Mouse (Mus musculus) neural tube, embryonic 12.5 days (tissue): Measurements from ENCODE around the gene Rabep2. TPM values are rescaled to one million over a fixed set of nuclear protein-coding genes. Genes with fewer than 3 reads are reported as not detected.
"Not testable (repeated sequence)": the region's sequence is repeated elsewhere in the genome, so short reads cannot be mapped to it uniquely, and the experiment has no call there.

Source experiments
- ATAC-seq: fragments of 200-750 bp; cut with Nextera tagmentation; 2 replicates; pipeline ENCODE4 v1.8.0; 2017; ENCODE audit warnings: low read depth, mild to moderate bottlenecking, moderate TSS enrichment, moderate library complexity; ENCODE audit not compliant: low FRiP score
- H3K27ac ChIP-seq: fragments of 300-500 bp; sonication (generic); 2 replicates; pipeline ENCODE4 v1.5.1; 2016
- H3K27me3 ChIP-seq: fragments of 300-500 bp; sonication (generic); replicated peaks from 2 replicates; pipeline ENCODE4 v1.6.1; 2016; ENCODE audit warnings: mild to moderate bottlenecking
- H3K36me3 ChIP-seq: fragments of 300-500 bp; sonication (generic); 2 replicates; pipeline ENCODE4 v1.6.1; 2016; ENCODE audit warnings: mild to moderate bottlenecking
- H3K4me1 ChIP-seq: fragments of 300-500 bp; sonication (generic); 2 replicates; pipeline ENCODE4 v1.6.1; 2016
- H3K4me2 ChIP-seq: fragments of 300-500 bp; sonication (generic); replicated peaks from 2 replicates; pipeline ENCODE4 v1.6.1; 2016; ENCODE audit warnings: mild to moderate bottlenecking
- H3K4me3 ChIP-seq: fragments of 300-500 bp; sonication (generic); 2 replicates; pipeline ENCODE4 v1.5.1; 2016
- H3K9ac ChIP-seq: fragments of 300-500 bp; sonication (generic); 2 replicates; pipeline ENCODE4 v1.6.1; 2016; ENCODE audit warnings: mild to moderate bottlenecking
- H3K9me3 ChIP-seq: fragments of 300-500 bp; sonication (generic); 2 replicates; pipeline ENCODE4 v1.6.1; 2016; ENCODE audit warnings: mild to moderate bottlenecking
- WGBS: fragments of 180-500 bp; shearing (Covaris S2); methylation state at CpG from one replicate; pipeline ENCODE4 v1.1.7; 2016; 5-methylcytosine and 5-hydroxymethylcytosine counted together
- polyA plus RNA-seq: library from polyadenylated mRNA; unstranded; fragments of >200 nt; fragmentation: Nextera tagmentation; extraction: Ambion mirVana; gene quantifications from 2 replicates; pipeline ENCODE4 v1.2.1, GENCODE M21; 2016

The Rabep2 gene
- 26.8 TPM in 2 replicates for polyA plus RNA-seq

DNA sequence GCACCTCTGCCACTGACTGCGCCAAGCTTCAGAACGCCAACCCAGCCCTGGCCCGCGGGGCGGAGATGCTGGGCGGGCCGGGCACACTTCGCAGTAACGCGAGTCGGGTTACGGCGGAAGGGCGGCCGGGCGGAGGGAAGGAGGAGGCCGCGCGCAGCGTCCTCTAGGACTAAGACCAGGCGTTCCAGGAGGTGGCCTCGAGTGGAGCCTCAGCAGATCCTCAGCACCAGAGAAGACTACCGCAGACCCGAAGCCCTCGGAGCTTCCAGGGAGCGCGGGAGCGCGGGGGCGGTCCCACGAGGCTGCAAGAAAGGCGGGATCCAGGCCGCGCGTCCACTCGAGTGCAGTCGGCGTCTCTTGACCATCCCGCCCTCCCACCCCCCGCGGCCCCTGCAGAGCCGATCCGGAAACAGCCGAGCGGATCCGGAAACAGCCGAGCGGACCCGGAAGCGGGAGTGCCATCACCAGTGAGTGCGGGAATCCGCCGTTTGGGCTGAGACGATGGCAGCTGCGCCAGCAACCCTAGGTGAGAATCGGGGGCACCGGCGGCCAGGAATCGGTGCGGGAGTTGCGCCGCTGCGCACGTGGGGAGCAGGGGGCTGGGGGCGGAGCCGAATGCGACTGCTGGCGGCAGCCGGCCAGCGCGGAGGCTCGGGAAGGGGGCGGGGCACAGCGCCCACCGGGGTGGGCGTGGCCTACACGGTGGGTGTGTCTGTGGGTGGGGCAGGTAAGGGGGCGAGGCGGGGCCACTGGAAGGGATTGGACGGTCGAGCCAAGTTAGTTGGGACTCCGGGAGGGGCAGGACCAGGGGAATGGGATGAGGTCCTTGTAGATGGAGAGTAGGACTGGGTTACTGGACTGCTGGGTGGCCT lies at the start of gene Rabep2:
Gene Rabep2 (plus strand): TSS at position 129 of the 872 bp plus-strand sequence.
- Histone ChIP-seq H3K9ac (peak within 1 kb of the TSS; percentile 83), H3K4me1 (peaks cover 7% of the 10 kb centered on the region), H3K4me3 (peak within 1 kb of the TSS; percentile 77), H3K27ac (peak within 1 kb of the TSS; percentile 79), H3K27me3 (no peaks in the 10 kb centered on the region), H3K4me2 (peak within 1 kb of the TSS; percentile 84), H3K9me3 (no peaks in the 10 kb centered on the region), H3K36me3 (peaks cover 3% of the 10 kb centered on the region; the same call in 1 of the 2 replicates)
- peak; percentile 95 for ATAC-seq
- under 1% methylated on average over 79 of the region's 82 CpGs for WGBS

GRCm38 (mm10) chr7:126383565-126383964 lies 45.0 kb upstream of the Rabep2 start:
- no peak overlapping the region for H3K4me2 ChIP-seq
- no peak overlapping the region for H3K9ac ChIP-seq
- no peaks in the 10 kb centered on the region for H3K4me1 ChIP-seq
- no peaks in the 10 kb centered on the region for H3K27me3 ChIP-seq
- no peaks in the 10 kb centered on the region for H3K9me3 ChIP-seq
- WGBS = 93% methylated on average over 5 of the region's 5 CpGs
- no peak overlapping the region for H3K27ac ChIP-seq
- ATAC-seq = no peak
- peaks cover 38% of the 10 kb centered on the region for H3K36me3 ChIP-seq
- H3K4me3 ChIP-seq = no peak overlapping the region

GRCm38 (mm10) chr7:126388185-126388584 lies 40.4 kb upstream of the Rabep2 start:
- no peak for ATAC-seq
- 96% methylated on average over 1 of the region's 1 CpGs for WGBS
- Histone ChIP-seq H3K4me2 (no peak overlapping the region), H3K36me3 (peaks cover 60% of the 10 kb centered on the region), H3K9ac (no peak overlapping the region), H3K27me3 (no peaks in the 10 kb centered on the region), H3K4me3 (no peak overlapping the region), H3K27ac (no peak overlapping the region), H3K9me3 (no peaks in the 10 kb centered on the region), H3K4me1 (no peaks in the 10 kb centered on the region)

DNA sequence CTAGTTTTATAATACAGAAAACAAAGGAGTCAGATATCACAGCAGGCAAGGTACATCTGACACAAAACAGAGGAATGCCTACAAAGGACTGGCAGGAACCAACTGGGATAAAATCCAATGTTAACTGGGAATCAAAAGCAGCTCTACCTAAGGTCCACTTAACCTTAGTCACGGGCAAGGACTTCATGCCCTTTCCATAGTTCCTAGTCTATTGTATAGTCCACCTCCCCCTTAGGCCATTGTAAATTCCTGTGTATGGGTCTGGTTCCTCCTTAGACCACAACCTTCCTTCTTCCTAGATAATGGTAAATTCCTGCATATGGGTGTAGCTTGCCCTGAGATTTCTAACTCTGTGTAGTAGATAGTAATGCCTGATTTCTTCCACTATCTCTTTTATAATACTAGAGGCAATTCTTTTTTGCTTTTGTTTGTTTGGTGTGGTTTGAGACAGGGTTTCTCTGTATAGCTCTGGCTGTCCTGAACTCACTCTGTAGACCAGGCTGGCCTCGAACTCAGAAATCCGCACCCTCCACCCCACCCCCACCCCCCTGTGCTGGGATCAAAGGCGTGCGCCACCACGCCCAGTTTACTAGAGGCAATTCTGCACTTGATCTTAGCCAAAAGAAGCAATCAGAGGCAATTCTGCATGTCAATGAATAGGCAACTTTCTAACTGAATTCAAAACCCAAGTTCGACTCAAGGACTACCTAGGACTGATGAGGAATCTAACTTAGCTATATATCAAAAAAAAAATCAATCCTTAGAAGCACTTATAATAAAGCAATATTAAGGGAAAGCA lies 36.3 kb upstream of the Rabep2 start:
- not testable (repeated sequence) for H3K27ac ChIP-seq, ATAC-seq, H3K4me3 ChIP-seq, H3K9me3 ChIP-seq, H3K4me2 ChIP-seq, H3K27me3 ChIP-seq, H3K9ac ChIP-seq, H3K4me1 ChIP-seq
- peaks cover 32% of the 10 kb centered on the region for H3K36me3 ChIP-seq
- WGBS = 92% methylated on average over 7 of the region's 7 CpGs

- no peak within 1 kb of the TSS for H3K27ac ChIP-seq
- ATAC-seq = peak; percentile 100
Observed at GRCm38 (mm10) chr7:126396298-126397119, 32.0 kb upstream of the Rabep2 start, which contains the start of gene Nfatc2ip. TSS of gene Nfatc2ip (minus strand) at chr7:126396737.

DNA sequence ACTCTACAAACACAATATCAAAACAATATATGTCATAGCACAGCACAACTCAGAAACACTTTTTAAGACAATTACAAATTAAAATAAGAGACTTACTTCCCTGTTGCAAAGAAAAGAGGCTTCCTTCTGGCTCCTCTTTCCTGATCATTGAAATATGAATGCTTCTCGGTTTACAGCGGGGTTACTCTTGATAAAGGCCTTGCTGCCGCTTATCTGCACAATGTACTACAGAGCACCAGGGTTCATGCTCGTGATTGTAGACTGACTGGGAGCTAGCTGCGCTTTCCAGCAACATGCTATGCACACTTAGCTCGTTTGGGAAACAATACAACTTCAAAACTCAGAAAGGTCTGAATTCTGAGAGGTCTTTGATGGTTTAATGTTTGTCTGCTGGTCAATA lies 31.3 kb upstream of the Rabep2 start:
- Histone ChIP-seq H3K36me3 (no peaks in the 10 kb centered on the region), H3K27me3 (no peaks in the 10 kb centered on the region), H3K4me3 (no peak overlapping the region), H3K9ac (no peak overlapping the region), H3K4me2 (0 out of 2 replicates have a peak overlapping the region, but pooled peaks have one; percentile 32), H3K4me1 (peaks cover 7% of the 10 kb centered on the region), H3K9me3 (no peaks in the 10 kb centered on the region), H3K27ac (no peak overlapping the region)
- WGBS = 57% methylated on average over 6 of the region's 6 CpGs
- ATAC-seq = no peak

More at GRCm38 (mm10) chr7:126396298-126397119, 32.0 kb upstream of the Rabep2 start, which contains the start of gene Nfatc2ip:
- WGBS = 0% methylated on average over 59 of the region's 59 CpGs
- Histone ChIP-seq H3K4me1 (peaks cover 7% of the 10 kb centered on the region), H3K27me3 (no peaks in the 10 kb centered on the region), H3K9ac (peak within 1 kb of the TSS; percentile 72), H3K4me2 (peak within 1 kb of the TSS; percentile 73), H3K4me3 (peak within 1 kb of the TSS; percentile 68), H3K9me3 (no peaks in the 10 kb centered on the region), H3K36me3 (0 out of 2 replicates have a peak, but pooled peaks cover 3% of the 10 kb centered on the region)

GRCm38 (mm10) chr7:126397822-126398221 lies 30.7 kb upstream of the Rabep2 start:
- no peaks in the 10 kb centered on the region for H3K9me3 ChIP-seq
- 90% methylated on average over 4 of the region's 4 CpGs for WGBS

DNA sequence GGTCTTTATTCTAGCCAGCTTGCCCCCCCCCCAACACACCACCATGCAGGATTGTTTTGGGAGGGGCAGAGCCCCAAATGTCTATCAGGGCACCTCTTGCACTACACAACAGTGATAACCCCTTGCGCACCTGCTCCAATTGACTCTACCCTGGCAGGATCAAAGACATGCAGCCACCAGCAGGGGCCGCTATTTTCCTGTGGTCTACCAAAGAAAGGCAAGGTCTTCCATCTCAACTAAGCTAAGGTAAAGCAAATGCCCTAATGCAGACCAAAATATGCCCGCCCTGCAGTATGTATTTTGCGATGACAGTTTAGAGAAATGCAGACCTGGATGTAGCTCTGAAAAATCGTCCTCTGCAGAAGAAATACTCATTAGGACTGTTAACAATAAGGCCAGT lies 29.0 kb upstream of the Rabep2 start:
- ATAC-seq = no peak
- no peak overlapping the region for H3K27ac ChIP-seq
- H3K36me3 ChIP-seq = no peaks in the 10 kb centered on the region
- no peak overlapping the region for H3K9ac ChIP-seq
- WGBS = 13% methylated on average over 5 of the region's 5 CpGs
- no peaks in the 10 kb centered on the region for H3K9me3 ChIP-seq
- H3K4me1 ChIP-seq = peaks cover 7% of the 10 kb centered on the region
- no peak overlapping the region for H3K4me3 ChIP-seq
- no peaks in the 10 kb centered on the region for H3K27me3 ChIP-seq
- no peak overlapping the region for H3K4me2 ChIP-seq

More at GRCm38 (mm10) chr7:126397822-126398221, 30.7 kb upstream of the Rabep2 start:
- H3K27ac ChIP-seq = no peak overlapping the region
- no peak overlapping the region for H3K9ac ChIP-seq
- H3K27me3 ChIP-seq = no peaks in the 10 kb centered on the region
- H3K4me3 ChIP-seq = no peak overlapping the region
- H3K4me1 ChIP-seq = peaks cover 7% of the 10 kb centered on the region
- ATAC-seq = no peak
- no peaks in the 10 kb centered on the region for H3K36me3 ChIP-seq
- H3K4me2 ChIP-seq = no peak overlapping the region

- not testable (repeated sequence) for H3K4me1 ChIP-seq, H3K27ac ChIP-seq, H3K4me2 ChIP-seq, H3K9ac ChIP-seq, ATAC-seq, H3K36me3 ChIP-seq, H3K4me3 ChIP-seq, H3K9me3 ChIP-seq, H3K27me3 ChIP-seq
- WGBS = 77% methylated on average over 8 of the region's 8 CpGs
Observed at GRCm38 (mm10) chr7:126402518-126402917, 26.0 kb upstream of the Rabep2 start.

DNA sequence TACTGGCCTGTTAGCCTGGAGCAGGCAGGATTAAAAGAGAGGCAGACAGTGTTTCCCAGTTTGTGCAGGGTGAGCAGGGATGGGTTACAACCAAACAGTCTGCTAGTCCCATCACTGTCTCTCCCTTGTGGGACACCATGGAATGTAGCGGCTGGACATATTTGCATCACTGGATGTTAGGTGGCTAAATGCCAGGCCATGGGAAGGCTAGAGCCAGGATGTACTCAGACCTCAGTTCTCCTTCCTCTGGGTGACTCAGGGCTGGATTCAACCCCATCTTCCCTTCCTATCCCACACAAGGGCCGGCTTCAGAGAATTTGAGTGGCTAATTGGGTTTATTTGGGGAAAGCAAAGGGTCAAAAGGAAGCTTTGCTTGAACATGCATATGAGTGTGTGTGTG lies 19.9 kb upstream of the Rabep2 start:
- H3K27me3 ChIP-seq = 0 out of 2 replicates have a peak, but pooled peaks cover 3% of the 10 kb centered on the region
- no peak overlapping the region for H3K4me3 ChIP-seq
- no peaks in the 10 kb centered on the region for H3K9me3 ChIP-seq
- no peaks in the 10 kb centered on the region for H3K36me3 ChIP-seq
- no peaks in the 10 kb centered on the region for H3K4me1 ChIP-seq
- ATAC-seq = no peak
- H3K4me2 ChIP-seq = no peak overlapping the region
- WGBS = 90% methylated on average over 2 of the region's 2 CpGs
- H3K9ac ChIP-seq = no peak overlapping the region
- no peak overlapping the region for H3K27ac ChIP-seq

GRCm38 (mm10) chr7:126411061-126411460 lies 17.5 kb upstream of the Rabep2 start:
- ATAC-seq = no peak
- Histone ChIP-seq H3K9ac (no peak overlapping the region), H3K4me3 (no peak overlapping the region), H3K4me2 (no peak overlapping the region), H3K4me1 (no peaks in the 10 kb centered on the region), H3K27ac (no peak overlapping the region), H3K27me3 (0 out of 2 replicates have a peak, but pooled peaks cover 3% of the 10 kb centered on the region), H3K36me3 (no peaks in the 10 kb centered on the region), H3K9me3 (no peaks in the 10 kb centered on the region)
- WGBS = 85% methylated on average over 4 of the region's 4 CpGs
